Mouse (Mus musculus) megakaryocyte, embryonic 14.5 days (primary cell): ENCODE measurements around the gene Olfr147.

Source experiments
- FLI1 ChIP-seq: IDR thresholded peaks from 2 replicates; pipeline ENCODE4 v1.6.1; 2012; ENCODE audit warnings: low read length, inconsistent platforms, mixed read lengths
- GATA1 ChIP-seq: IDR thresholded peaks from 3 replicates; pipeline ENCODE4 v1.6.1; 2012; ENCODE audit warnings: mixed read lengths, low read length, inconsistent platforms, borderline replicate concordance

GRCm38 (mm10) chr9:38401398-38401797 lies at the start of gene Olfr147:
- TF ChIP-seq GATA1 (no peak), FLI1 (no peak)
